Mouse (Mus musculus): ENCODE measurements around the gene Olfr1014.

Olfr1014 gene

GRCm38 (mm10) chr2:85772413-85772812 lies at the start of gene Olfr1014:
Gene Olfr1014, plus strand, starts transcription at chr2:85772713.
- DNase-seq = no peak

GRCm38 (mm10) chr2:85725793-85726192 lies 46.7 kb upstream of the Olfr1014 start:
- no peak for DNase-seq

GRCm38 (mm10) chr2:85753822-85754221 lies 18.7 kb upstream of the Olfr1014 start:
- no peak for DNase-seq

- DNase-seq = no peak
Observed at GRCm38 (mm10) chr2:85762666-85763065, 9.8 kb upstream of the Olfr1014 start, which contains the start of gene Olfr1012. Gene Olfr1012, minus strand, starts transcription at chr2:85762766.

GRCm38 (mm10) chr2:85766798-85767197 lies 5.7 kb upstream of the Olfr1014 start, which contains the start of gene Olfr1013:
Gene Olfr1013, plus strand, starts transcription at chr2:85767098.
- DNase-seq = no peak

- no peak for DNase-seq
Observed at GRCm38 (mm10) chr2:85781717-85782116, 9.2 kb downstream of the Olfr1014 start, which contains the start of gene Olfr1015. Gene Olfr1015, plus strand, starts transcription at chr2:85782017.

GRCm38 (mm10) chr2:85792331-85792730 lies 19.8 kb downstream of the Olfr1014 start:
- DNase-seq = no peak

GRCm38 (mm10) chr2:85802444-85802843 lies 29.9 kb downstream of the Olfr1014 start, which contains the start of gene Olfr1016:
Gene Olfr1016, minus strand, starts transcription at chr2:85802544.
- DNase-seq = no peak

- DNase-seq = no peak
Observed at GRCm38 (mm10) chr2:85804501-85804900, 32.0 kb downstream of the Olfr1014 start.

- no peak for DNase-seq
Observed at GRCm38 (mm10) chr2:85818179-85818578, 45.7 kb downstream of the Olfr1014 start, which contains the start of gene Olfr1018. Gene Olfr1018, plus strand, starts transcription at chr2:85818479.

All from layer of hippocampus, adult 9-11 months (tissue).